Mouse (Mus musculus) CH12.LX (cell line): ENCODE measurements around the gene Usp36. TPM values are rescaled to one million over a fixed set of nuclear protein-coding genes. Genes with fewer than 3 reads are reported as not detected.

Experiments used
- DNase-seq: peaks from one replicate; pipeline ENCODE4 v3.0.0-alpha.2; 2013; ENCODE audit errors: extremely low read depth
- H3K27ac ChIP-seq: 2 replicates; pipeline ENCODE4 v1.5.1; 2012; ENCODE audit warnings: low read depth, mild to moderate bottlenecking, control low read depth, moderate library complexity; ENCODE audit not compliant: insufficient read depth
- H3K27me3 ChIP-seq: replicated peaks from 2 replicates; pipeline ENCODE3; 2012; ENCODE audit warnings: inconsistent platforms
- H3K36me3 ChIP-seq, 2 experiments: replicated peaks in 1 of 2; 2 replicates each; pipeline versions ENCODE3 to v1.6.1; 2012; ENCODE audit warnings: inconsistent platforms in 1 of 2, low read length in 1 of 2, mild to moderate bottlenecking in 1 of 2, mixed read lengths in 1 of 2, moderate library complexity in 1 of 2; ENCODE audit not compliant: control insufficient read depth in 1 of 2, insufficient read depth in 1 of 2
- H3K4me1 ChIP-seq, 2 experiments: 2 replicates each; pipeline ENCODE4 v1.6.1; 2012; ENCODE audit warnings: inconsistent platforms in 1 of 2, moderate library complexity in 1 of 2; ENCODE audit not compliant: insufficient read depth in 2 of 2, control insufficient read depth in 1 of 2
- H3K4me2 ChIP-seq: 2 replicates; pipeline ENCODE4 v1.6.1; 2012; ENCODE audit warnings: low read depth, mild to moderate bottlenecking, control low read depth; ENCODE audit not compliant: poor library complexity, insufficient read depth, severe bottlenecking
- H3K4me3 ChIP-seq, 3 experiments: fragments of 150-350 bp in 1 of 3; sonication (generic) in 1 of 3; replicated peaks in 1 of 3; 2 replicates each; pipeline versions ENCODE3 to v1.5.1; 2011 to 2012; ENCODE audit warnings: low read depth in 2 of 3, low read length in 2 of 3, mild to moderate bottlenecking in 2 of 3, moderate library complexity in 2 of 3, control low read depth in 1 of 3, improper control_type of control experiment in 1 of 3, inconsistent platforms in 1 of 3, mixed read lengths in 1 of 3; ENCODE audit not compliant: poor library complexity in 1 of 3
- H3K79me2 ChIP-seq: replicated peaks from 2 replicates; pipeline ENCODE4 v1.6.1; 2012; ENCODE audit warnings: mild to moderate bottlenecking, moderate library complexity; ENCODE audit not compliant: control insufficient read depth, poor library complexity, insufficient read depth, severe bottlenecking; ENCODE audit errors: extremely low read depth
- H3K9ac ChIP-seq: 2 replicates; pipeline ENCODE4 v1.6.1; 2012; ENCODE audit warnings: low read depth, mild to moderate bottlenecking, control low read depth, moderate library complexity; ENCODE audit not compliant: insufficient read depth
- H3K9me3 ChIP-seq: replicated peaks from 2 replicates; pipeline ENCODE3; 2012; ENCODE audit warnings: low read length, inconsistent platforms, mixed read lengths
- BHLHE40 ChIP-seq: IDR thresholded peaks from 2 replicates; pipeline ENCODE4 v1.6.1; 2011; ENCODE audit warnings: mild to moderate bottlenecking, low read depth, low read length, improper control_type of control experiment
- CHD1 ChIP-seq: IDR thresholded peaks from 2 replicates; pipeline ENCODE4 v1.6.1; 2012; ENCODE audit warnings: low read depth, low read length, improper control_type of control experiment, inconsistent platforms
- CHD2 ChIP-seq: IDR thresholded peaks from 2 replicates; pipeline ENCODE4 v1.6.1; 2011; ENCODE audit warnings: low read length, improper control_type of control experiment
- E2F4 ChIP-seq: IDR thresholded peaks from 2 replicates; pipeline ENCODE4 v1.6.1; 2011; ENCODE audit warnings: low read depth, low read length, improper control_type of control experiment; ENCODE audit not compliant: insufficient replicate concordance
- ELF1 ChIP-seq: IDR thresholded peaks from 2 replicates; pipeline ENCODE4 v1.6.1; 2014; ENCODE audit warnings: low read depth, mild to moderate bottlenecking, inconsistent platforms, low read length, improper control_type of control experiment
- GABPA ChIP-seq: IDR thresholded peaks from 2 replicates; pipeline ENCODE4 v1.6.1; 2012; ENCODE audit warnings: low read depth, low read length, improper control_type of control experiment, inconsistent platforms; ENCODE audit not compliant: insufficient replicate concordance
- IRF4 ChIP-seq: IDR thresholded peaks from 2 replicates; pipeline ENCODE4 v1.6.1; 2014; ENCODE audit warnings: low read depth, mild to moderate bottlenecking, inconsistent platforms, low read length, improper control_type of control experiment
- JUN ChIP-seq: IDR thresholded peaks from 2 replicates; pipeline ENCODE4 v1.6.1; 2011; ENCODE audit warnings: low read depth, mild to moderate bottlenecking, low read length, improper control_type of control experiment, moderate library complexity; ENCODE audit not compliant: insufficient read depth
- JUND ChIP-seq: conservative IDR thresholded peaks from 2 replicates; pipeline ENCODE4 v1.6.1; 2011; ENCODE audit warnings: low read depth, low read length, improper control_type of control experiment
- MAFK ChIP-seq: IDR thresholded peaks from 2 replicates; pipeline ENCODE4 v1.6.1; 2011; ENCODE audit warnings: low read length, improper control_type of control experiment; ENCODE audit not compliant: insufficient replicate concordance
- MAX ChIP-seq: IDR thresholded peaks from 2 replicates; pipeline ENCODE4 v1.6.1; 2011; ENCODE audit warnings: low read length, improper control_type of control experiment
- MEF2A ChIP-seq: IDR thresholded peaks from 2 replicates; pipeline ENCODE4 v1.6.1; 2014; ENCODE audit warnings: low read depth, mild to moderate bottlenecking, inconsistent platforms, low read length, improper control_type of control experiment, borderline replicate concordance
- MYC ChIP-seq: IDR thresholded peaks from 2 replicates; pipeline ENCODE4 v1.6.1; 2011; ENCODE audit warnings: low read depth, mild to moderate bottlenecking, improper control_type of control experiment, low read length
- NELFE ChIP-seq: IDR thresholded peaks from 2 replicates; pipeline ENCODE4 v1.6.1; 2011; ENCODE audit warnings: low read depth, low read length, improper control_type of control experiment
- NRF1 ChIP-seq: IDR thresholded peaks from 2 replicates; pipeline ENCODE4 v1.6.1; 2014; ENCODE audit warnings: low read depth, mild to moderate bottlenecking, inconsistent platforms, low read length, improper control_type of control experiment, moderate library complexity
- POLR2AphosphoS2 ChIP-seq: IDR thresholded peaks from 2 replicates; pipeline ENCODE4 v1.6.1; 2011; ENCODE audit warnings: low read depth, low read length, improper control_type of control experiment
- RAD21 ChIP-seq: IDR thresholded peaks from 2 replicates; pipeline ENCODE4 v1.6.1; 2011; ENCODE audit warnings: low read depth, mild to moderate bottlenecking, low read length, improper control_type of control experiment, moderate library complexity
- SMC3 ChIP-seq: IDR thresholded peaks from 2 replicates; pipeline ENCODE4 v1.6.1; 2011; ENCODE audit warnings: low read depth, low read length, improper control_type of control experiment
- TBP ChIP-seq: conservative IDR thresholded peaks from 2 replicates; pipeline ENCODE4 v1.6.1; 2011; ENCODE audit warnings: low read depth, low read length, improper control_type of control experiment
- TCF12 ChIP-seq: IDR thresholded peaks from 2 replicates; pipeline ENCODE4 v1.6.1; 2014; ENCODE audit warnings: low read depth, mild to moderate bottlenecking, inconsistent platforms, low read length, improper control_type of control experiment
- UBTF ChIP-seq: IDR thresholded peaks from 2 replicates; pipeline ENCODE4 v1.6.1; 2012; ENCODE audit warnings: low read depth, mild to moderate bottlenecking, inconsistent platforms, low read length, improper control_type of control experiment, moderate library complexity
- USF2 ChIP-seq: conservative IDR thresholded peaks from 2 replicates; pipeline ENCODE4 v1.6.1; 2011; ENCODE audit warnings: low read depth, low read length, improper control_type of control experiment
- ZC3H11A ChIP-seq: IDR thresholded peaks from 2 replicates; pipeline ENCODE4 v1.6.1; 2012; ENCODE audit warnings: low read depth, mild to moderate bottlenecking, inconsistent platforms, low read length, improper control_type of control experiment
- ZNF384 ChIP-seq: IDR thresholded peaks from 2 replicates; pipeline ENCODE4 v1.6.1; 2012; ENCODE audit warnings: low read depth, low read length, improper control_type of control experiment, inconsistent platforms
- dilution Hi-C: fragments of 300-500 bp; cut with MboI; formaldehyde crosslinking; loops from 2 replicates; pipeline ENCODE4 v1.14.3; 2020; ENCODE audit warnings: low sequenced_read_pairs; ENCODE audit not compliant: extremely low pct_unique_long_range_greater_than_20kb, extremely low pct_ligation_motif_present
- in situ Hi-C: fragments of 300-500 bp; cut with MboI; formaldehyde crosslinking; loops from 3 replicates; pipeline ENCODE4 v1.14.3; 2019; ENCODE audit warnings: low sequenced_read_pairs, low pct_ligation_motif_present, low pct_unique_long_range_greater_than_20kb, mixed read lengths
- polyA plus RNA-seq: library from polyadenylated mRNA; unstranded; fragments of >175 nt; gene quantifications from 2 replicates; pipeline ENCODE4 v1.2.1, GENCODE M21; 2012; ENCODE audit warnings: low read depth; ENCODE audit not compliant: insufficient read length
- total RNA-seq, 2 experiments: library from RNA; depleted of rRNA; stranded (reverse); fragments of 300-350 nt in 1 of 2; fragments of >200 nt in 1 of 2; gene quantifications; 2 replicates each; pipeline ENCODE4 v1.2.3; 2012 to 2014

Gene Usp36
- total and polyA plus RNA-seq, 3 experiments: 10.7 to 42.6 (median 19.5) TPM

DNA sequence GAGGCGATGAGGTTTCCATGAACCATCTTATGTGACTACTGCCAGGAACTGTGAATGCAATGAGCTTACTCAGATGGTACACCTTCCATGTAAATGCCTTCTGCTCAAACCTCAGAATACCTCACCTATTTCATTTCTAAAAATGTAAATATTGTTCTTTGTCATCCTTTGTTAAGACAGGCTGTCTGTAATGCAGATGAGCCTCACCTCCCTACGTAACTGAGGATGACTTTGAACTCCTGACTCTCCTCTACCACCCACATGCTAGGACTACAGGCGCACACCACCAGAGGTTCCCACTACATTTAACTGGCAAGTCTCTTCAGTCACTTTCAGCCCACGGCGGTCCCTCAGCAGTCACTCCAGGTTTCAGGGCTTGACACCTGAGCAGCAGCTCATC, 67.1 kb downstream of the Usp36 start:
- Histone ChIP-seq H3K27ac (no peak overlapping the region), H3K4me2 (no peak overlapping the region), H3K4me1 (peaks cover 15 to 88% of the 10 kb centered on the region in 2 experiments), H3K79me2 (no peaks in the 10 kb centered on the region), H3K4me3 (no peak overlapping the region), H3K9me3 (no peaks in the 10 kb centered on the region), H3K27me3 (no peaks in the 10 kb centered on the region), H3K9ac (no peak overlapping the region), H3K36me3 (peaks cover 0 to 60% of the 10 kb centered on the region in 2 experiments)
- dilution Hi-C loops: no loop called here
- no peak for DNase-seq
- in situ Hi-C loops: no loop called here
- no peak for TF ChIP-seq IRF4
- no peak for TF ChIP-seq E2F4
- no peak for TF ChIP-seq JUN
- no peak for TF ChIP-seq MYC
- no peak for TF ChIP-seq JUND
- no peak for TF ChIP-seq UBTF
- no peak for TF ChIP-seq POLR2AphosphoS2
- TF ChIP-seq MEF2A: no peak
- TF ChIP-seq SMC3: no peak
- TF ChIP-seq MAFK: no peak
- no peak for TF ChIP-seq ZNF384
- no peak for TF ChIP-seq CHD1
- TF ChIP-seq GABPA: no peak
- no peak for TF ChIP-seq TBP
- TF ChIP-seq ELF1: no peak
- TF ChIP-seq RAD21: no peak

DNA sequence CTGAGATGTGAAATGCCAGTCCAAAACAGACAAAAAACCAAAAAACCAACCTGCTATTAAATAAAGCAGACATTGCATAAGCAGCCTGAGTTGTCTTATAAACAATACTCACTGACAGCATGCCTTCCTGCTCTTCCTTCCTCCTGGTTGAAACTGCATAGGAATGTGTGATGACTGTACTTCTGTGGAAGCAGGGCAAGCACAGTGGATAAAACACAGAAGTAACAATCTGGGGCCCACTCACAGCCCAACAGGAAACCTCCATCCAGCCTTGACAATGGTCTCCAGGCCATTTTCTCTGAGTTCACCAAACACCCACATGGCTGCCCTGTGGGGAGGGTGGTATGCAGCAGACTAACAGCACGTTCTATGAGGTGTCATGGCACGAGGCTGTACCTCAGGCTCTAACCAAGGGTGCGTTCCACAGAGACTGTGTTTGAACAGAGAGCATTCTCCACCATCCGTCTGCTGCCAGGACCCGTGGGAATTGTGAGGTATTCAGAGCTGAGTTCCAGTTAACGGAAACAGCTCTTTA, 67.6 kb downstream of the Usp36 start:
- no peak for TF ChIP-seq NELFE
- no peak for TF ChIP-seq MAX
- TF ChIP-seq CHD2: no peak
- no peak for TF ChIP-seq IRF4
- no peak for TF ChIP-seq RAD21
- TF ChIP-seq NRF1: no peak
- no peak for TF ChIP-seq MAFK
- TF ChIP-seq ZC3H11A: no peak
- TF ChIP-seq JUN: no peak
- TF ChIP-seq USF2: no peak
- no peak for TF ChIP-seq TCF12
- no peak for TF ChIP-seq BHLHE40
- no peak for TF ChIP-seq MEF2A
- no peaks in the 10 kb centered on the region for H3K79me2 ChIP-seq
- no peak for DNase-seq
- no peak overlapping the region for H3K4me2 ChIP-seq
- H3K9me3 ChIP-seq: no peaks in the 10 kb centered on the region
- dilution Hi-C loops: no loop called here
- H3K27ac ChIP-seq: no peak overlapping the region
- in situ Hi-C loops: no loop called here
- H3K27me3 ChIP-seq: no peaks in the 10 kb centered on the region
- peaks cover 0 to 60% of the 10 kb centered on the region in 2 experiments for H3K36me3 ChIP-seq
- no peak overlapping the region for H3K4me3 ChIP-seq
- H3K9ac ChIP-seq: no peak overlapping the region
- peaks cover 17 to 89% of the 10 kb centered on the region in 2 experiments for H3K4me1 ChIP-seq
